Comparison of ENCODE assay signal across 21 mouse cellular contexts in the genomic region with DNA sequence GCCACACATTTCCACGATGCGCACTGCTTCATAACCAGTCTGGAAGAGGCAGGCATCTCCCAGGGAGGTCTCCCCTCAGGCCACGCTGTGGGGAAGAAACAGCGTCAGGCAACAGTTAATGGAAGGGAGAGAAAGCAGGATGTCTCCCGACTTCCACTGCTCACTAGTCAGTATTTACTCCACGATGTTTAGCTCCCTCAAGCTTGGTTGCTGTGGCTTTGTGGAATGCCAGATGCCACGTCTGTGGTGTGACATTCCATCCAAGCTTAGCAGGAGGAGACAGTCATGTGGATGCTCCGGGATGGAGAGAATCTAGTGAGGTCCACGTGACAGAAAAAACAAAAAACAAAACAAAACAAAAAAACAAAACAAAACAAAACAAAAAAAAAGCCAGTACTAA. TPM values are rescaled to one million over a fixed set of nuclear protein-coding genes. Genes with fewer than 3 reads are reported as not detected.
A peak's percentile ranks its signal among the peaks of the same experiment; 100 is the strongest.
DNase-seq lines count a peak whose midpoint lies in the region; ATAC-seq and TF ChIP-seq lines count a peak whose summit lies in the region.
"Had no signal": no experiment of that assay in that cellular context is flagged by ENCODE, and none has a peak within 500 bp of the region (broad histone marks: within the 10 kb centered on the region; RNA-seq: fewer than 3 reads in every experiment).

No protein-coding gene starts in this region.

- peak; percentile 13 for TF ChIP-seq CTCF in Patski (IDR thresholded peaks at IDR 0.05)

- no peaks in the 10 kb centered on the region for H3K27me3 ChIP-seq in Patski
- H3K27me3 ChIP-seq: forebrain, embryonic 13.5 days; hindbrain, embryonic 12.5 days had no signal

- intact Hi-C loops in heart, postnatal 25 days (cut with DNase I): no loop called here

- peak; percentile 54 for ATAC-seq in Patski
- no peak for ATAC-seq in inflammation-experienced regulatory T-cells, adult 6 months
- ATAC-seq: forebrain, embryonic 13.5 days; forebrain, postnatal 0 days; hindbrain, embryonic 16.5 days had no signal

- POLR2A ChIA-PET in Patski (lab: Charles Lee): interaction anchor here (1.0 kb wide), 1 partner anchor 14 kb away, joined by 3 read pairs; no protein-coding TSS in a partner anchor

- peak; percentile 76 for DNase-seq in heart, adult 11 months
- no peak for DNase-seq in heart, postnatal 25 days (ENCODE audit: low spot score)
- DNase-seq in 3T3-L1 (ENCODE audit: low read depth, low spot score) (peak; percentile 50), Patski (ENCODE audit: low read depth, low spot score) (no peak)
- no peak for DNase-seq in frontal cortex, postnatal 10 days (ENCODE audit: low spot score in 2 of 2)
- DNase-seq in testis, postnatal 14 days (ENCODE audit: low spot score): no peak
- DNase-seq: adrenal gland, adult 2 months; adrenal gland, postnatal 25 days; cerebellum, adult 18-20 months; cerebellum, adult 9-11 months; cerebellum, postnatal 36 days; forebrain, postnatal 0 days; gastrocnemius, adult 2 months; gastrocnemius, postnatal 25 days; heart, postnatal 36 days; kidney, adult 11 months had no signal

- in situ Hi-C loops in Patski (cut with MboI; ENCODE audit: low pct_unique_long_range_greater_than_20kb): no loop called here

- CTCF ChIA-PET in Patski (lab: Charles Lee): interaction anchor here (0.6 to 1.7 kb wide), 2 partner anchors 11 to 16 kb away, joined by 3 to 5 read pairs; no protein-coding TSS in a partner anchor

RNA-seq across cellular contexts. Expression of a gene that starts 29.8 kb away (rescaled TPM):
- total RNA-seq in heart, postnatal 25 days (2021): under 1 TPM; 0.60 to 0.61 TPM
- polyA plus RNA-seq in Patski (2021): 5.9 TPM
- polyA plus RNA-seq in inflammation-experienced regulatory T-cells, adult 6 months (2017; shearing (Covaris generic)): not detected
- total RNA-seq: gastrocnemius, adult 2 months; gastrocnemius, postnatal 25 days; granulocyte monocyte progenitor cell, adult 5-6 weeks; heart, postnatal 36 days had no signal

RNA-seq across cellular contexts. Expression of a gene that starts 30.1 kb away (rescaled TPM):
- total RNA-seq in heart, postnatal 25 days (2021): 10 to 100 TPM; 40.5 to 43.7 TPM
- 115 TPM for polyA plus RNA-seq in Patski (2021)
- polyA plus RNA-seq in inflammation-experienced regulatory T-cells, adult 6 months (2017; shearing (Covaris generic)): 10 to 100 TPM; 40.5 to 93.3 (median 88.9) TPM

RNA-seq across cellular contexts. Expression of a gene that starts 45.1 kb away (rescaled TPM):
- total RNA-seq in heart, postnatal 25 days (2021): 10 to 100 TPM; 24.0 to 24.4 TPM
- 44.5 TPM for polyA plus RNA-seq in Patski (2021)
- 100 to 1,000 TPM; 135 to 198 (median 180) TPM for polyA plus RNA-seq in inflammation-experienced regulatory T-cells, adult 6 months (2017; shearing (Covaris generic))

Comparison
In these comparisons a context has a peak if more than half of its experiments do, and no peak if none do; other contexts are left out.
1. DNase-seq: peak in heart, adult 11 months (single experiment) and 3T3-L1 (single experiment); none in heart, postnatal 25 days (single experiment), Patski (single experiment), frontal cortex, postnatal 10 days (0 of 2) and testis, postnatal 14 days (single experiment).